Mouse (Mus musculus) megakaryocyte, adult 5-6 weeks (primary cell): ENCODE measurements around the gene Brox. TPM values are rescaled to one million over a fixed set of nuclear protein-coding genes. Genes with fewer than 3 reads are reported as not detected.

Source experiments
- ATAC-seq: 2 replicates; pipeline ENCODE4 v1.8.0; 2016; ENCODE audit warnings: mild to moderate bottlenecking, inconsistent platforms; ENCODE audit not compliant: poor library complexity, severe bottlenecking
- total RNA-seq, 2 experiments: library from RNA; stranded (forward) in 1 of 2; stranded (reverse) in 1 of 2; fragments of 153-499, 151-499 nt in 1 of 2; fragments of 221-1000, 200-1000 nt in 1 of 2; gene quantifications; 2 replicates each; pipeline versions ENCODE4 v1.2.3 to v1.2.4; 2015 to 2017

The Brox gene
- total RNA-seq, 2 experiments from 2014 or later: 44.4 to 52.9 TPM

DNA sequence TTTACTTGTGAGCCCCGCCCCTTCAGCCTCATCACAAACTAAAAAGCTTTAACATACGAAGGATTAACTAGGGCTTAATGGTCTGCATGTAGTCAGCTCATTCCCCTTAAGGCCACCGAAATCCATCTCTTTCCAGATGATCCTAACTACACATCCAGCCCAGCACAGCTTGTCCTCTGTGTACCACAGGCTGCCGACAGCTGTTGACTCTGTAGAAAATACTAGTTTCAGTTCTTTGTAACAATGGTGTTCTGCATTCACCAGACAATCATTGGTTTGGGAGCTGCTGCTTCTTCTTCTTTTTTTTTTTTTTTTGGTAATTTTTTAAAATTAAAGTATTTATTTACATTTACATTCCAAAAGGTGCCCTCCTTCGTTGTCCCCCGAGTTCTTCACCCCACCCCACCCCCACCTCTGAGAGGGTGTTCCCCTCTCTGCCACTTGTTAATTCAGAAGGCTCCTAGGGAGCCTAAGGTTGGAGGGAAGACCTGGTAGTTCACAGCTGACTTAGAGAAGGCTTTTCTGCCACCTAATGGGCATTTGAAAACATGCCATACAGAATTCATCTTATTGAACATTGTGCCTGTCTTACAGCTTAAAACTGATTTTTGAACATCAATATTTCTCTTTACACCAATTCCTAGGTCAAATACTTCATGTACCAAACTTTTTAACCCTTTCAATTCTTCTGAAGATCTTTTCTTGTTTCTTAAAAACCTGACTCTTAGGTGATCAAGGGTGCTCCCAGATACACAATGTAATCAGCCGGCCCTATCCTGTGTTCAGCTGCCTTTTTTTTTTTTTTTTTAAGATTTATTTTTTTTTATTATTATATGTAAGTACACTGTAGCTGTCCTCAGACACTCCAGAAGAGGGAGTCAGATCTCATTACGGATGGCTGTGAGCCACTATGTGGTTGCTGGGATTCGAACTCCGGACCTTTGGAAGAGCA is 23.9 kb downstream of the Brox start:
- peak; percentile 87 for ATAC-seq

GRCm38 (mm10) chr1:183267666-183268065 is 29.4 kb downstream of the Brox start:
- no peak for ATAC-seq

GRCm38 (mm10) chr1:183265921-183266467 is 31.1 kb downstream of the Brox start:
- peak; percentile 78 for ATAC-seq

GRCm38 (mm10) chr1:183264145-183265008 is 32.7 kb downstream of the Brox start:
- ATAC-seq: peak; percentile 88

GRCm38 (mm10) chr1:183252574-183252973 is 44.5 kb downstream of the Brox start:
- ATAC-seq: no peak

- ATAC-seq: no peak
Measured at GRCm38 (mm10) chr1:183251818-183252217, 45.3 kb downstream of the Brox start.

GRCm38 (mm10) chr1:183250612-183251011 is 46.5 kb downstream of the Brox start:
- no peak for ATAC-seq

GRCm38 (mm10) chr1:183248144-183248543 is 48.9 kb downstream of the Brox start:
- no peak for ATAC-seq

- ATAC-seq: peak; percentile 62
Measured at GRCm38 (mm10) chr1:183243293-183243692, 53.8 kb downstream of the Brox start.

- no peak for ATAC-seq
Measured at GRCm38 (mm10) chr1:183237901-183238300, 59.2 kb downstream of the Brox start.

GRCm38 (mm10) chr1:183236460-183236859 is 60.6 kb downstream of the Brox start:
- ATAC-seq: no peak

DNA sequence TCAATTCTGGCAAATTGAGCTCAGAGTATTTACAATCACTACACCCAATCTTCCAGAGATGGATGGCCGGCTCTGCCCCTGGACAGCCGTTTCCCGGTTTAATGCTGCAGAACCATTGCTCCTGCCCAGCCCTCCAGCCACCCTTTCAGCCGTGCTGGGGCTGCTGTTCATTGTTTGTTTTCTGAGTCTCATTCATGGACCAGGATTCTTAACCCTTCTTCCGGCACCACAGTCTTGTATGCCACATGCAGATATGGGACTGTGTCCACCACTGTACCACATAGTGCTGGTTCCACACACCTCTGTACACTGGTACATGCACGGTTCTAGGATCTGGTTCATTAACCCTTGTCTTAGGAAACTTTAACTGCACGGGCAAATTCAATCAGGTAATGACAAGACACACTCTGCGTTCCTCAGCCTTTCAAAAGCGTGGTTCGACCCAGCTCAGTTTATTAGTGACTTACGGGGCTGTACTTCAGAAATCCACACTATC is 63.3 kb downstream of the Brox start:
- ATAC-seq: no peak

DNA sequence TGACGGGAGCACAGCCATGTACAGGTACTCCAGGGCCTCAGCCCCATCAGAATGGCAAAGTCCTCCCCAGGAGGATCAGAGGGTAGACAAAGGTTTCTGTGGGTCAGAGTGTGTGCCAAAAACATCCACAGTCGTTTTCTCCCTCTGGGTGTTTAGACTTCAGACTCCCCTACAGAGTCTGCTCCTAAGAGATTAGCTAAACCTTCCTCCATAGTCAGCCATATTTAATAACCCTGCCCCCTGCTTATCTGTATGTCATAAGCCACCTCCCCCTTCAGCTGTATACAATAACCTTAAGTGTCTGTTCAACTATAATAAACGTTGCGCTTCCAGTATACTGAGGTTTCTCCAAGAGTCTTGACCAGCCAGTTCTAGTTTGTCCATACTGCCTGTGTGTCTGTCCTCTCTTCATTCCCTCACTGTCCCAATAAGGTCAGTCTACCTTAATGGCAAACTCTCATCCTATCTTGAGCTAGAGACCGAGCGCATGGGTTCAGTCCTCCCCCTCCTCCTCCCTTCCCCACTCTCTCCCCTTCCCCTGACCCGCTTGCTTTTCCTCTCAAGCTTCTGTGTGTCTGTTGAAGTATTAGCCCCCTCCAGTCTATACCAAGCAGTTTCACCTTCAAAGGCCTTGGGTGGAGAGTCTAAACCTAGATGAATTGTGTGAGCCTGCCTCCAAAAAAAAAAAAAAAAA is 63.9 kb downstream of the Brox start:
- no peak for ATAC-seq

DNA sequence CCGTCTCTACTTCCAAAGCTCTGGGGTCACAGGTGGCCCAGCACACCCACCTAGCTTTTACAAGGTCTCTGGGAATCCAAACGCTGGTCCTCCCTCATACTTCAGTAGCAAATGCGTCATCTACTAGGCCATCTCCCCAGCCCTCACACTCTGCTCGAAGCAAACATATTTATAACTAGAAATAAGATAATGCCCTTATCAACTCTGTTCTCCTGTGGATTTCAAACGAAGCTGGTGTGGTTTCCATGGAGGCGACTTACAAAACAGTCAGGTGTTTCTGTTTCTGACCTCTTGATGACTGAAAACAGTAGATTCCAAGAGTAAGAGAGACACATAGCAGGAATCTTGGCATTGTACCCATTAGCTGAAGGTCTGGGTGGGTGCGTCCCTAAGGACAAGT is 69.6 kb downstream of the Brox start:
- ATAC-seq: no peak

Other genes starting within 250 kb of the Brox start
- gene Disp1, start 75.7 kb downstream of the Brox start, total RNA-seq (2015): 3.6 and 10.7 TPM in 2 replicates
- 5.2 and 5.7 TPM in 2 replicates for gene Disp1, start 75.7 kb downstream of the Brox start, total RNA-seq (2017)
- gene Aida, start 679 bp downstream of the Brox start, total RNA-seq (2015): 66.0 and 71.4 TPM in 2 replicates
- gene Aida, start 679 bp downstream of the Brox start, total RNA-seq (2017): 85.7 and 88.5 TPM in 2 replicates
- 102 and 119 TPM in 2 replicates for gene Mia3, start 72.3 kb upstream of the Brox start, total RNA-seq (2015)
- gene Mia3, start 72.3 kb upstream of the Brox start, total RNA-seq (2017): 134 and 164 TPM in 2 replicates
- 7.5 and 9.1 TPM in 2 replicates for gene Taf1a, start 91.7 kb upstream of the Brox start, total RNA-seq (2015)
- gene Taf1a, start 91.7 kb upstream of the Brox start, total RNA-seq (2017): 9.4 and 11.0 TPM in 2 replicates
- gene Hhipl2, start 120.9 kb upstream of the Brox start, total RNA-seq (2015): not detected in 2 replicates
- gene Hhipl2, start 120.9 kb upstream of the Brox start, total RNA-seq (2017): 0.12 TPM in 1 of 2 replicates, not detected in the other